Mouse (Mus musculus) regulatory T cell (primary cell): ENCODE results near the gene Myh11.

Experiments
- in situ Hi-C: fragments of 300-600 bp; cut with MboI, MseI; formaldehyde crosslinking; loops from one replicate; pipeline ENCODE4 v1.15.1; 2025; ENCODE audit warnings: high pct_unique_total_duplicates

Gene Myh11

DNA sequence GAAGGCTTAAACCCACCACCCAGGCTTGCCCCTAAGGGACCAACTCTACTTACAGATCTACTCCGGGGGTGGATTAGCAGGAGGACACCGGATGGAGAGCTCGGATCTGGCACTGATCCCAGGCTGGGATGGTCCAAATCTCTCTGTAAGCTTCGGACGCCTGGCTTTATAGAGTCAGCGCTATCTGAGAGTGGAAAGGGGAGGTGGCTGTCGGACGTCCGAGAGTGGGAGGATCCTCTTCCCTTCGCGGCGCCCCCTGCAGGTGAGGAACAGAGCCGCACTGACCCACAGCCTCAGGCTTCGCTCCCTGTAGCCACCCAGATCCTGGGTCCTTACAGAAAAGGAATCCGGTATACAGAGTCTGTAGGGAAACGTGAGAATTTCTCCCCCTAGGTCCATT, at the start of gene Myh11:
TSS of gene Myh11 (minus strand) at position 150 of the 400 bp plus-strand sequence.
- in situ Hi-C loops: no loop called here

DNA sequence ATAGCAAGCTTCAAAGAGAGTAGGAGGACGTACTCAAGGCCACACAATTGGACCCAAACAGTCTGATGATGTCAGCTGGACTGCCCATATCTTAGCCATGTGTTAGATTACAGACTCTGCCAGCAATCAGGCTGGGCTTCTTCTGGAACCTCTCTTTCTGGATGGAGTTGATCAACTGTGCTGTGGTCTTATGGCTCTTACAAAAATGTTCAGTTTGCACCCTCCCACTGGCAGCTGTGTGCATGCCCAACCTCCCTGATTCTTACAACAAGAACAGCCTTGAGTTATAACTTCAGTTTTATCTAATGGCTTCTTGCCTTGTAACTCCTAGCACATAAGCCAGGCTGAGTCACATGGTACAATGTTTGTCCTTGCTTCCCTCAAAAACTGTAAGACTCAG, 37.0 kb upstream of the Myh11 start:
- in situ Hi-C loops: no loop called here

- in situ Hi-C loops: no loop called here
Measured at GRCm38 (mm10) chr16:14320494-14320893, 29.3 kb upstream of the Myh11 start.

DNA sequence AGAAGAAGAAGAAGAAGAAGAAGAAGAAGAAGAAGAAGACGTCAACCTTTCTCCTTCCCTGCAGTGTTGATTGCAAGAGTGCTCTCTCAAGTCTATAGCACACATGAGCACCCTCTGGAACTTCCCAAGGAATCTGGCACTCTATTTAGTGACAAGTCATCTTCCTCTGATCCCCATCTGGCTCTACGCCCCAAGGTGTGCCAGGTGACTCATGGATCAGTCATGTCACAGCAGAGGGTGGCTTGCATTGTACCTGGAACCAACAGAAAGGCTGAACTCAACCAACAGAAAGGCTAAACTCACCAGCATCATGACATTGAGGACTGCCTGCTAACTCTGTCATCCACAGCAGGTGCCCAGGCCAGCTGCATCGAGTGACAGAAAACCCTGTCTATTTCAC, 28.5 kb upstream of the Myh11 start:
- in situ Hi-C loops: loop anchor here (5.0 to 10.0 kb wide), 2 partner anchors 43 to 155 kb away; partner anchors contain the start of genes Abcc1, Marf1 and Nde1

- in situ Hi-C loops: loop anchor here (5.0 to 10.0 kb wide), 2 partner anchors 45 to 152 kb away; partner anchors contain the start of genes Abcc1, Marf1 and Nde1
Measured at GRCm38 (mm10) chr16:14316884-14317876, 26.0 kb upstream of the Myh11 start, which contains the start of gene Fopnl. Gene Fopnl (minus strand): TSS chr16:14317405.

- in situ Hi-C loops: loop anchor here (10.0 kb wide), 1 partner anchor 148 kb away; the partner anchor contains the start of genes Marf1 and Nde1
Measured at GRCm38 (mm10) chr16:14312914-14313313, 21.7 kb upstream of the Myh11 start.

GRCm38 (mm10) chr16:14311371-14311770, 20.2 kb upstream of the Myh11 start:
- in situ Hi-C loops: loop anchor here (10.0 kb wide), 1 partner anchor 147 kb away; the partner anchor contains the start of genes Marf1 and Nde1

DNA sequence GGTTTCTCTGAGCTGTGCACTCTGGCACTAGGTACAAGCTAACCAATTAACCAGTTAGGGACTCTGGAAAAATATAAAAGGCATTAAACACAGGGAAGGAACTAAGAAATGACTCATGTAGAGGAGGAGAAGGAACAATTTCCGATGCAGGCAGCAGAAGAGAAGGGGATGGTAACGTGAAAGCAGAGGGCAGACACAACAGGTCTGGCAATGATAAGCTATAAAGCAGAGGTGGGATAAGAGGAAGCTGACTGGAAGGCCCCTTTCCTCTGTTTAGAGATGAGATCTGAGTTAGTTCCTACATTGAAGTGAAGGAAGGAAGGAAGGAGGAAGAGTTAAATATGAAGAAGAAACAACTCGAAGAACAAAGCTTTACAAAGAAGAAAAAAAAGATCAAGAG, 18.7 kb upstream of the Myh11 start:
- in situ Hi-C loops: loop anchor here (10.0 kb wide), 1 partner anchor 145 kb away; the partner anchor contains the start of genes Marf1 and Nde1

- in situ Hi-C loops: no loop called here
Measured at GRCm38 (mm10) chr16:14308245-14309073, 17.3 kb upstream of the Myh11 start.

DNA sequence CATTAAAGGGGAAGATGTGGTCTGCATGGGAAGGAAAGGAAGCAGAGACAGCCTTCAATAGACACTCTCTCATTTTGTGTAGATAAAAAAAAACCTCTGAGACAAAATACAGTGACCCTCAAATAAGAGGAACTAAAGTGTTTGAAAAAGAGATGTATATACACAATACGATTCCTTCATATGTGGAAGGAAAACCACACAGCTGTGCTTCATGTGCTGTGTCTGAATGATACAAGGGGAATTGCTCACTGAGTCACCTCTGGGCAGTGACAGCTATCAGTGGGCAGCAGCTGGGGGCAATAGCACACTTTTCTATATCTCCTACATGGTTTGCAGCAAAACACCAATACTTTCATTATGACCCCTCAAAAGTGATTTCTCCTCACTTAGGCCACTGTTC, 16.2 kb upstream of the Myh11 start:
- in situ Hi-C loops: no loop called here

GRCm38 (mm10) chr16:14306451-14306850, 15.3 kb upstream of the Myh11 start:
- in situ Hi-C loops: no loop called here

- in situ Hi-C loops: no loop called here
Measured at GRCm38 (mm10) chr16:14304791-14305190, 13.6 kb upstream of the Myh11 start.

DNA sequence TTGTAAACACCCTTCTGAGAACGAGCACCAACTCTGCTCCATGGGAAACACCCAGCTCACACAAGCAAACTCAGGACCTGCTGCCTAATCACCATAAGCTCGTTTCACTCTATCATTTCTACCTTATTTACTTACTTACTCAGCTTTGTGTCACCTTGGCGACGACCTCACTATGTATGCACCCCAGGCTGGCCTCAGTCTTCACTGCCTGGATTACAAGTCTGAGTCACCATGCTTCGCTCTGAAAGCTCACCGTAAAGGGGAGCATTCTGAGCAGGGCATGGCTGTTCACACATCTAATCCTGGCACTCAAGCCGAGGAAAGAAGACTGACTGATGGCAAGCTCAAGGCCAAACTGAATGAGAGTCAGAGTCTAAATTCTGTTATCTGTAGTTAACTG, 12.5 kb upstream of the Myh11 start:
- in situ Hi-C loops: no loop called here

DNA sequence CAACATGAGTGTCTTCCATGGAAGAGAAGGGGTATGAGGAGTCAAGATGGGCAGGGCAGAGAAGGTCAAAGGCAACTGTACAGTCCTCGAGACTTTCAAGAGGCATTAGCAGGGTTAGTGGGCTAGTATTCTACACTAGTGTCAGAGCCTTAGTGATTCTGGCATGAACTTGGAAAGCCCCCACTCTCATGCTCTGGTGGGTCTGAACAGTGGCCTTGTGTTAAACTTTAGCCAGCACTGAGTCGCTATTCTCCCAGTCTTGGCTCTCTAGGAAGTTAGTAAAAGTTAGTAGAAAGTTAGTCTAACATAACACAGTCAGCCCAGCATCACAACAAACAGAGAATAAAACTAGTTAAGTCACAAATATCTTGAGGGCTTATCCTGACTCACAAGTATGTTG, 12.0 kb upstream of the Myh11 start:
- in situ Hi-C loops: no loop called here

DNA sequence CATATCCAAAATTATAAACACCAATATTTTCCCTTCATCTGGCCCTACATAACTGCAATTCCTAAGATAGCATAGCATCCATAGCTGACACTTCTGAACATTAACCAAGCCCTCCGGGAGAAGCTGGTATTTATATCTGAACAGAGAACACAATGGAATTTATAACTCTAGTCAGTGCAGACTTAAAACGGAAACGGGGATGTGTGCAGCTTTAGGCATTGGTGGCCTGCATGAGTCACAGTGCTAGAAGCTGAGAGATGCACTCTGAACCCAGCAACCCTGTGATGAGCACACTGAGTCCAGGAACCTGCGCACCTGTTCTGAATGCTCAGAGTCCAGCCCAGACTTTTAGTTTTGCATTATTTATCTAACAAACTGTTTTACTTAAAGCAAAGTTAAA, 7.3 kb upstream of the Myh11 start:
- in situ Hi-C loops: no loop called here

- in situ Hi-C loops: no loop called here
Measured at GRCm38 (mm10) chr16:14297746-14298145, 6.6 kb upstream of the Myh11 start.

DNA sequence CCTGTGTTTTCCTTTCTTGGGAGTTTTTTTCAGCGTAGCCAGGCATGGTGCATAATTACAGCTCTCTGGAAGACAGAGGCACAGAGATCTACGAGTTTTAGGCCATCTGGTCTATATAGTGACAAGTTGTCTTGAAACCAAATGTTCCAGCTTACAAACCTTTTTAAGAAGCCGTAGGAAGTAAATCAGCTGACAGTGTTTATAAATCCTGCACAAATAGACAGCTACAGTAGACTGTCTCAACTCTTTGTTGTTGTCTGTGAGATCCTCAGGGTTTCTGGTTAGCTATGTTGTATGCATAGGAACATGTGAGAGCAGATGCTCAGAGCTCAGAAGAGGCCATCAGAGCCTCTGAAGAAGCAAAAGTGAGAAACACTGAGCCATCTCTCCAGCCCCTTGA, 6.0 kb upstream of the Myh11 start:
- in situ Hi-C loops: no loop called here

DNA sequence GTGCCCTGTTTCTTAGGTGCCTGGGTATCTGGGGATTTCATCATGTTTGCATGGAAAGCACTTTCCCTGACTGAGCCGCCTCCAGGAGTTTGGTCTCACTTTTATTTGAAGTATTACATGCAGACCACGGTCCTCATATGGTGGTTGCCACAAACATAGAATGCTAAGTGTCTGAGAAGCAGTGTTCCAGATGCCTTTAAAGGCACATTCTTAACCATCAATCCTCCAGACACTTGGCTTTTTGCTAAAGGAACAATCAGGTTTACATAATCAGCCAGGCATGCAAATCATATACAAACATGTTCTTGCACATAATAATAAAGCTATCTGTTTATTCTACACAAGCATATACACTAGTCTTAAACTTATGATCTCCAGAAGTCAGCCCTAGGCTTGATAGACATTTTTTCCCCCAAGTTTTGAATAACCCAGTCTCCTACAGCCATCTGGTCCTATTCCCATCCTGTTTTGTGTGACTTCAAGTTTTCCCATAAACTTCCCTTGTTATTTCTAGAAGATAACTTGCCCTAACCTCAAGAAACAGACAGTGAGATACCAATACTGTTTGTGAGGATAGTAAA, 5.5 kb upstream of the Myh11 start:
- in situ Hi-C loops: no loop called here

- in situ Hi-C loops: no loop called here
Measured at GRCm38 (mm10) chr16:14295291-14295690, 4.1 kb upstream of the Myh11 start.

DNA sequence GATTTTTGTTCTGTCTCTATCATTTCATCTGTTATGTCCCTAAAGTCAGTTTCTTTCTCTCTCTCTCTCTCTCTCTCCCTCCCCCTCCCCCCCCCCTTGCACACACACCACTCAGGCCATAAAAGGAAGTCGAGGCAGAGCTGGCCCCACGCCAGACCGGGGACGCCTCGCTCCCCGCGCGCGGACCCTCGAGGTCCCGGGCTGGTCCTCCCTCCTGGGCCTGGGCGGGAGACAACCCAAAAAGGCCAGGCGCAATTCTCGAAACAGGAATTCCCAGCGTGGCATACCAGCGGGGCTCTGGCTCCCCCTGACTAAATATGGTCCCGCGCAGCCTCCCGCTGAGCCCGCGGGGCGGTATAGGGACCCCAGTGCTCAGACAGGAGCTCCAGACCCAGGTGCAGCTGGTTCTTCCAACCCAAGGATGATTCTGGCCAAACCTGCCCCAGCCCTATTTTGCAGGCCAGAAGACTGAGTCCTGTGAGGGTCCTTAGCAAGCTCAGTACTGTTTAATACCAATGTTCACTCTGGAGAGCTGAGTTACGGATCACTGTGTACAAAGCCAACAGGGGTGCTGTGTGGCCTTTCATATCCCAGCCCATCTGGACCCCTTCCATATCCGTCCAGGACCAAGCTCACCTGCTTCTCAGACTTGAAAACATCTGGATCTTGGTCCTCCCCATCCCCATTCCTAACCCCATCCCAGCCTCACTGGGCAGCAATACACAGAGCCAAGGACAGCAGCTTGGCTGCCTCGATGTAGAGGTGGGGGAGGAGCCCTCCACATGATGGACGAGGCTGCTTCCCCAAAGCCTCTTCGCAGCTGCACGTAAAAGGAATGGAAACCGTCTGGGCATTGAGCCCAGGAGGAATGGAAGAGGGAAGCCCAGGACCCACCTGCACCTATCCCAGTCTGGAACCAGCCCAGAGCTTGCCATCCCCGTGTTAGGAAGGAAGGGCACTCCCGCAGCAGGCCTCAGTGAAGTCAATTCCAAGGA, 1.3 kb upstream of the Myh11 start:
- in situ Hi-C loops: no loop called here
